Mouse (Mus musculus): ENCODE results near the gene Polr2l. TPM values are rescaled to one million over a fixed set of nuclear protein-coding genes. Genes with fewer than 3 reads are reported as not detected.

The Polr2l gene
- 91.9 and 96.6 TPM in 2 replicates for polyA plus RNA-seq (2021; fragmentation: Nextera tagmentation)
- long read RNA-seq, experiment 1, transcript Polr2l-201 (2 exons, 1,650 nt) = major isoform, 131 of 135 reads
- long read RNA-seq, experiment 1, partial matches to known transcripts = 0 of 135 reads
- long read RNA-seq, experiment 1, other reads (novel, unspliced or antisense) = 4 of 135 reads
- long read RNA-seq, experiment 2, transcript Polr2l-201 (2 exons, 1,650 nt) = major isoform, 15 of 18 reads
- long read RNA-seq, experiment 2, partial matches to known transcripts = 0 of 18 reads
- long read RNA-seq, experiment 2, other reads (novel, unspliced or antisense) = 3 of 18 reads

DNA sequence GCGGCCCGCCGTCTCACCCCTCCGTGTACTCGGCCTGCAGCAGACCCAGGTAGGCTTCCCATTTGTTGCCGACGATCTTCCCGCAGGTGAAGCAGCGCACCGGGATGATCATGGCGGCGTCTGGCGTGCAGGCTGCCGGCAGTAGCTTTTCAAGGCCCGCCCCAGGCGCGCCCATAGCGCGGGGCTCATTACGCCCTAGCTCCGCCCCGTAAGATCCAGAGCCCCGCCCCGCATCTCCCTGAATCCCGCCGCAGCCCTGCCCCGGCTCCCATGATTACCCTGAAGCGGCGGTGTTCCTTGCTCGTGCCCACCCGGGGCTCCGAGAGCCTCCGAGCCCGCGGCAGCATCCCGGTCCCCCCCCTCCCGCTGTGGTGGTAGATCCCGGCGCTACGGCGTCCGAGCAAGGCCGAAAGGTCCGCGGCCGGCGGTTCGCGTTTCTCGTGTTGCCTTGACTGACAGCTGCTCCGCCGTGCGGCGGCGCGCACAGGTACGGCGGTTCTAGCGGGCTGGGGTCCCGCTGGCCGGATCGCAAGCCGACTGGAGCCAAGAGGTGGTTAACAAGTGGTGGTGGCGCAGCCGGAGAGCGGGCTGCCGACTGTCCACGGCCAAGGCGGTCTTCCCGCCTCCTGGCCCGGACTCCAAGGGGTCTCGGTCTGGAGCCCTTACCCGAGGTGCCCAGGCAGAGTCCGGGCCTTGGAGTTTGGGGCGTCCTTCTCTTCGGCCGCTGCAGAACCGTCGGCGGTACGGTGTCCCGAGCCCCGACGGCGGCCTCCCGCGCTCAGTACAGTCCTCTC lies at the start of gene Polr2l, which contains the start of gene Tspan4:
Gene Polr2l (minus strand): TSS at position 122 of the 794 bp plus-strand sequence.
Gene Tspan4 (plus strand): TSS at position 230 of the 794 bp plus-strand sequence.

DNA sequence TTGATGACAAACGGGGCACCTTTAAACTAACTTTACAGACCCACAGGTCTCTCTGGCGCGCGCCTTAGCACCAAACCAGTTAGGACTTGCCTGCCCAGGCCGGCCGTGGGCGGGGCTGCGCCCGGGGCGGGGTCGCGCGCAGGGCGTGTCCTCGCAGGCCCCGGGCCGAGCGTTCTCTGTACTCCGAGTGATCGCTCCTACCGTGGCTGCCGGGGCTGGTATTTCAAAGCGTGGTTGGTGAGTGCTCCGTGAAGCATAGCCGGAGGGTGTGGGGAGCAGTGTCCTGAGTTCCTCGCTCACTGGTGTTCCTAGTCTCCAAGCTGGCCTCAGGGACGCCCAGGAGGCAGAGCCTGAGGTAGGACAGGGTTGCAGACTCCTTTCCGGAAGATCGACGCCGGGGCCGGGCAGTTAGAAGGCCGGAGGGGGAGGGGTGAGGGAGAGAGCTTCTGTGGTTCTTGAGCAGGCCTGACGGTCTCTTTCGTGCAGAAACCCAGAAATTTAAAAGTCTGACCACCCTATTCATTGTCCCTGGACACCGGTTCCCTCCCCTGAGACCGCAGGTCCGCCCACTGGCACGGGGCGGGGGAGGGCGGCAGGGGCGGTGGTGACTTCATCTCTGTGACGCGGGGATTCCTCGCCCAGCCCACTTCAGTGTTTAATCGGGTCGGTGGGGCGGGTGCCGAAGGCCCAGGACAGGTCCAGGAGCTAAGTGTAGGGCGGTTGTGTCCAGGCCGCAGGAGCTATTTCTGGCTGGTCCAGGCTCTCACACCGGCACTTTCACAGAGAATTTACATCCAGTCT lies 7.5 kb downstream of the Polr2l start, which contains the start of gene Cd151:
Gene Cd151 (plus strand): TSS at position 163 of the 801 bp plus-strand sequence.

DNA sequence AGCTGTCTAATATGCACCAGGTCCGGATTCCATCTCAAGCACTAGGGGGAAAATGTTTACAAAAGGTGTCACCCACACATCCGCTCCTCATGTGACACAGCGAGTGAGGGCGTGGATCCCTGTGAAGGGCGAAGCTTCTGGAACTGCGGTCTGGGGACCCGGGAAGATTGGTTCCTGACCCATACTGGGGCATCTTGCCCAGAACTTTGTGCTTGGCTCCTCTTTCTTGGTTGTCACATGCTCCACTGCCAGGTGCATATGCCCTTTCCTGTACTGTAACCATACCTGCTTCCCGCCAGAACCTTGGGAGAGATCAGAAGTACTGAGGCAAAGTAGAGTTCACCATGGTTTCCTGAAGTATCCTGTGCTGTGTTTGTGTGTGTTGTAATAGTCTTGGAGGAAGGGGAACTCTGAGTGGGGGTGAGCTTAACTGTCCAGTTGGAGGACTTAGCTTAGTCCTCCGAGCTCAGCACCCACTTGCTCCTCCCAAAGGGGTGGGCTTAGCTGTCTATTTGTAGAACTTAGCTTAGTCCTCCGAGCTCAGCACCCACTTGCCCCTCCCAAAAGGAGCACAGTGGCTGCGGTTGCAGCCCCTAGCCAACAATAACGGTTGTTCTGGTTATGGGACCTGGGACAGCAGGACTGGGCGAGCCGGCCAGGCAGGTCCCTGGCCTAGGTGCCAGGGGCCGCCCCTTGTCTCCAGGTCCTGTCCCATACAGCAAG lies 14.4 kb downstream of the Polr2l start, which contains the start of gene Cracr2b:
Gene Cracr2b (plus strand): TSS at position 704 of the 723 bp plus-strand sequence.

DNA sequence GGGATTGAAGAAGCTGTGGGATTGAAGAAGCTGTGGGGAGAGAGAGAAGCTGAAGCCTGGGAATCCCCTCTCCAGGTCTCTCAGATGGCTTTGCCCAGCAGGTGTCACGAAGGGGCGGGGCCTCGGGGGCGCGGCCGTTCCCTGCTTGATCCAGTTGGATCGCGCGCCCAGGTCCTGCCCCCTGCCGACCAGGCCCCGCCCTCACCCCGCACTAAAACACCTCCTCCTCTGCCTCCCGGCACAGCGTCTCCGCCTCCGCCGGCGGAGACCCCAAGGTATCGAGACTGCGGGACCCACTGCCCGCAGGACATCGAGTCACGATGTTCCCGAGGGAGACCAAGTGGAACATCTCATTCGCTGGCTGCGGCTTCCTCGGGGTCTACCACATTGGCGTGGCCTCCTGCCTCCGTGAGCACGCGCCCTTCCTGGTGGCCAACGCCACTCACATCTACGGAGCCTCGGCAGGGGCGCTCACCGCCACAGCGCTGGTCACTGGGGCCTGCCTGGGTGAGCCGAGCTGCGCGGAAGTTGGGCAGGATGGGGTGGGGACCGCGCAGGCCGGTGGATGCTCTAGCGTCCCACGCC lies 19.9 kb downstream of the Polr2l start, which contains the start of gene Pnpla2:
Gene Pnpla2 (plus strand): TSS at position 232 of the 585 bp plus-strand sequence.

DNA sequence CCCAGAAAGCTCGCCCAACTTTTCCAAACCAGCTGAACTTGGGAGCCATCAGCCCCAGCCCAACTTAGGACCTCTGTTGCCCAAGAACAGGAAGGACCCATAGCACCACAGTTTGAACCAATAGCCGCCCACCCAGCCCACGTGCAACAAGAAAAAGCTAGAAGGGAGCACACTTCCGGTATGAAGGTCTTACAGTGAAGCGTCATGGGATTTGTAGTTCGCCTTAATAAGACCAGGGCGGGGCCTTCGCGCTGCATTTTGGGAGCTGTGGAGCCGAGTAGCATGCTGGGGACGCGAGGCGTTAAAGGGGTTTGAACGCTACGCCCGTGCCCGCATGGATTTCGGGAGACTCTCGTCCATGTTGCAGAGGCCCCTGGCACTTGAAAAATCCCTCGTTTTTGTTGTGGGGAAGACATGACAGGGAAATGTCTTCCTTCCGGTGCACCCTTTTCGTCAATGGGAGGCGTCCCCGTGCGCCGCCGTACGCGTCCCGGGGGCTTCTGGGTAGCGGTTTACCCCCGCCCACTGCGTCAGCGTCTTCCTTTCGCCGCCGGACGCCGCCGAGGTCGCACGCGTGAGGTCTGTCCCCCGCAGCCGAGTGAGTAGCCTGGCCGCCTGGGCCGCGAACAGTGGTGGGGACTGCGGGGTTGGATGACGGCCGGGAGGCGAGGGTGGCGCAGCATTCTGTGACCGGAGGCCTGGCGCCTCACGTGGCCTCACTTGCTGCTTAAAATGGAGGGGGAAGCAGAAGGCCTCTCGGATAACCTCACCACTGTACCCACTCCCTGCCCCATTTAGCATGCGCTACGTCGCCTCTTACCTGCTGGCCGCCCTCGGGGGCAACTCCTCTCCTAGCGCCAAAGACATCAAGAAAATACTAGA lies 27.6 kb downstream of the Polr2l start, which contains the start of gene Rplp2:
Gene Rplp2 (plus strand): TSS at position 261 of the 882 bp plus-strand sequence.

DNA sequence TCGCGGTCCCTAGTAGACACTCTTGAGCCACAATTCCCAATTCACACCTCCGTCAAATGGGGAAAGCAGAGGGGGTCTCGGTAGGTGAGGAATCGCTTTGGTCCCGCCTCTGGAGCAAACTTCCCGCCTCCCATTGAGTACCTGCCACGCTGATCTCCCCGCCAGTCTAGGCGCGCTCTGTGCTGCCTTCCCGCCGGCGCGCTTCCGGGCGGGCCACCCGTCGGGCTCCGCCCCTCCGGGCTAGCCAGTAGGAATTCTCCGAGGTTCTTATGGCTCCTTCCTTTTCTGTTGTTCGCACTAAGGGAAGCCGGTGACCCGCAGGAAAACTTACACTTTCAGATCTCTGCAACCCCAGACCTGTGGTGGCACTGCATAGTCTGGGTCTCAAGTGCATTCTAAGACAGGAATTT lies 31.1 kb downstream of the Polr2l start, which contains the start of gene Pidd1:
Gene Pidd1 (minus strand): TSS at position 198 of the 410 bp plus-strand sequence.

DNA sequence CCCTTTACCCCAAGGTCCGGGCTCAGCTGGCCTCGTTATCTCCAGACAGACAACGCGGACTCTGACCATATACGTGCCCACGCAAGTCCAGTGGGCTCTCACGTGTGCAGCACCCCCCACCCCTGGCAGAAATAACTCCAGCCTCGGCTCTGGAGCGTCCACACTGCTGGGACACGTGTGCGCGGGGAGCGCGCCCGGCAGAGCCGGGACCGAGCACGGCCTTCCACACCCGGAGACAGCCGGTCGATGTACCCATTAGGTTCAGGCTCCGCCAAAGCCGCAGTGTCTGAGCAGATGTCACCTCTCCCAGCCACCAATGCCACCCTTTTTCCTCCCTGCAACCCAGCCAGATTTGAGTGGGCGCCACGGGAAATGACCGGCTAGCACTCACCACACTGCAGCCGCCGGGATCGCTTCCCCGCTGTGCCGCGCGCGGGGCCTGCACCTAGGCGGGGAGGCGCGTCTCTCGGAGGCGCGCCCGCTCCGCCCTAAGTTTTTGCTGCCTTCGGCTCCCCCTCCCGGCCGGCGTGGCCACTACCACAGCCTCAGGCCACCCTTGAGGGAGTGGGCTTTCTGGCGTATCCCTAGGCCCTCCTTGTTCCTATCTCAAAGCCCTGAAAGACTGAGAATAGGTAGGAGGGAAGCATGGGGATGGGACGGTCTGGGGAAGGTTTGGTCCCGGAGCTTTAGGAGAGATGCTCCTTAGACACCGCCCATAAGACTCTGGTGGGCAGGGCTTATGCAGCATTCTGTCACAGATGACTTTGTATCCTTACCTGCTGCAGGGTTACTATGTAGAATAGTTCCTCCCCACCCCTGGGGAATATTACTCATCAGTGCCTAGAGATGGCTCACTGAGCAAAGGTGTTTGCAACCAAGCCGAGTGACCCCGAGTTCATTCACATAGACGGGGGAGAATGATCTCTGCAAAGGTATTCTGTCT lies 37.5 kb downstream of the Polr2l start, which contains the start of gene Slc25a22:
Gene Slc25a22 (minus strand): TSS at position 715 of the 943 bp plus-strand sequence.

DNA sequence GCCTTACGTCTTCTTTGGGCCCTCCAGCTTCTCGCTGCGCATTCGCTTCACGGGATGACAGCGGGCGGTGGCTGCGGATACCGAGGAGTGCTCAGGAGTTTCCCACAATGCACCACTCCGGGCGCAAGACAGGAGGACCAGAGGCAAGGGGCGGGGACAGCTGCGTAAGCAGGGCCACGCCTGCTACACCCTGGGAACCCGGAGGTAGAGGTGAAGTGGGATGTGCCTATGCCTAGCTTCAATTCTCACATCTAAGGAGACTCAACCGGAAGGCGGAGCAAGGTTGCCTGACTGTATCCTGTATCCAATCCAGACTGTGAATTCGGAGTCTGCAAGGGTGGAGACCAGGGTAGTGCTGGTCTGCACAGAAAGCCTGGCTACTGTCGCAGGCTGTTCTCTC lies 45.6 kb downstream of the Polr2l start, which contains the start of gene Cend1:
Gene Cend1 (minus strand): TSS at position 182 of the 400 bp plus-strand sequence.

Other genes starting within 250 kb of the Polr2l start
- 21.3 and 23.3 TPM in 2 replicates for gene Phrf1, start 246.3 kb downstream of the Polr2l start, polyA plus RNA-seq (2021; fragmentation: Nextera tagmentation)
- 2.7 TPM in 2 replicates for gene Irf7, start 208.7 kb downstream of the Polr2l start, polyA plus RNA-seq (2021; fragmentation: Nextera tagmentation)
- gene Cdhr5, start 198.3 kb downstream of the Polr2l start, polyA plus RNA-seq (2021; fragmentation: Nextera tagmentation) = 0.06 TPM in 1 of 2 replicates, not detected in the other
- gene Sct, start 196.0 kb downstream of the Polr2l start, polyA plus RNA-seq (2021; fragmentation: Nextera tagmentation) = 0.67 and 0.82 TPM in 2 replicates
- gene Drd4, start 183.1 kb downstream of the Polr2l start, polyA plus RNA-seq (2021; fragmentation: Nextera tagmentation) = 0.09 and 0.15 TPM in 2 replicates
- 65.4 and 72.8 TPM in 2 replicates for gene Deaf1, start 147.4 kb downstream of the Polr2l start, polyA plus RNA-seq (2021; fragmentation: Nextera tagmentation)
- 32.9 and 33.3 TPM in 2 replicates for gene Tmem80, start 147.4 kb downstream of the Polr2l start, polyA plus RNA-seq (2021; fragmentation: Nextera tagmentation)
- gene Eps8l2, start 136.3 kb downstream of the Polr2l start, polyA plus RNA-seq (2021; fragmentation: Nextera tagmentation) = 2.8 and 5.0 TPM in 2 replicates
- 301 and 321 TPM in 2 replicates for gene Taldo1, start 82.9 kb downstream of the Polr2l start, polyA plus RNA-seq (2021; fragmentation: Nextera tagmentation)
- gene Gatd1, start 61.0 kb downstream of the Polr2l start, polyA plus RNA-seq (2021; fragmentation: Nextera tagmentation) = 46.9 and 50.3 TPM in 2 replicates
- 138 and 162 TPM in 2 replicates for gene Cend1, start 45.6 kb downstream of the Polr2l start, polyA plus RNA-seq (2021; fragmentation: Nextera tagmentation)
- 111 and 136 TPM in 2 replicates for gene Slc25a22, start 37.2 kb downstream of the Polr2l start, polyA plus RNA-seq (2021; fragmentation: Nextera tagmentation)
- 0.33 and 0.48 TPM in 2 replicates for gene Pidd1, start 31.1 kb downstream of the Polr2l start, polyA plus RNA-seq (2021; fragmentation: Nextera tagmentation)
- gene Rplp2, start 27.8 kb downstream of the Polr2l start, polyA plus RNA-seq (2021; fragmentation: Nextera tagmentation) = 2,193 and 2,396 TPM in 2 replicates
- 14.8 and 16.6 TPM in 2 replicates for gene Pnpla2, start 19.9 kb downstream of the Polr2l start, polyA plus RNA-seq (2021; fragmentation: Nextera tagmentation)
- 2.9 and 4.7 TPM in 2 replicates for gene Cracr2b, start 14.0 kb downstream of the Polr2l start, polyA plus RNA-seq (2021; fragmentation: Nextera tagmentation)
- 34.7 and 46.2 TPM in 2 replicates for gene Cd151, start 7.7 kb downstream of the Polr2l start, polyA plus RNA-seq (2021; fragmentation: Nextera tagmentation)
- gene Tspan4, start 108 bp upstream of the Polr2l start, polyA plus RNA-seq (2021; fragmentation: Nextera tagmentation) = 27.1 and 34.9 TPM in 2 replicates
- 69.3 and 75.3 TPM in 2 replicates for gene Chid1, start 64.7 kb upstream of the Polr2l start, polyA plus RNA-seq (2021; fragmentation: Nextera tagmentation)
- 140 and 157 TPM in 2 replicates for gene Ap2a2, start 87.0 kb upstream of the Polr2l start, polyA plus RNA-seq (2021; fragmentation: Nextera tagmentation)
- gene Muc6, start 180.2 kb upstream of the Polr2l start, polyA plus RNA-seq (2021; fragmentation: Nextera tagmentation) = not detected in 2 replicates
- gene Muc2, start 215.2 kb upstream of the Polr2l start, polyA plus RNA-seq (2021; fragmentation: Nextera tagmentation) = not detected in 2 replicates